Mouse (Mus musculus): ENCODE measurements around the gene Wdr47. TPM values are rescaled to one million over a fixed set of nuclear protein-coding genes. Genes with fewer than 3 reads are reported as not detected.
"Not testable (repeated sequence)": the region's sequence is repeated elsewhere in the genome, so short reads cannot be mapped to it uniquely, and the experiment has no call there.

Wdr47 gene
- total and polyA plus RNA-seq, 3 experiments, result 2.5 to 3.8 TPM; not detected in 1

DNA sequence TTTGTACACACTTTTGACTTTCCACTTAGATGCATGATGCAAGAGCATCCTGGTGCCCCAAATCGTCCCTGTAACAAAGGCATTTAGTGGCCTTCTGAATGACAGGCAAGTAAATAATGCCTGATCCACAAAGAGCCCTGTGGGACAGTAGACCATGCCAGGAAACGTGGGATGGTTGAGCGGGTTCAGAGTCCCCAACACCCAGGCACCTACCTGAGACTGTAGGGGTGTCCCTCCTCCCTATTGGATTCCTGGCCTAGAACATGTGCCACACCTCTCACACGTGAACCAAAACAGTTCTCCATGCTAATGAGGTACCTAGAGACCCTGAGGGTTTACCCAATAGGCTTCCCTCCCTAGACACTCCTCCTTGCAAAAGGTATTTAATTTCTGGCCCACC, 89.9 kb downstream of the Wdr47 start:
- no peaks in the 10 kb centered on the region for H3K4me1 ChIP-seq (ENCODE audit: control insufficient read depth in 1 of 2, insufficient read depth in 2 of 2, low read length in 2 of 2)
- H3K27me3 ChIP-seq (ENCODE audit: control insufficient read depth in 1 of 2, insufficient read depth in 2 of 2, low read length in 2 of 2), result no peaks in the 10 kb centered on the region
- H3K9ac ChIP-seq (ENCODE audit: control insufficient read depth, low read depth, low read length, poor library complexity, severe bottlenecking), result no peak overlapping the region
- no peak overlapping the region for H3K4me3 ChIP-seq (ENCODE audit: control insufficient read depth in 1 of 2, insufficient read depth in 1 of 2, low read depth in 2 of 2, low read length in 2 of 2)
- no peaks in the 10 kb centered on the region for H3K79me2 ChIP-seq (ENCODE audit: control insufficient read depth, insufficient read depth, low read length, poor library complexity)
- H3K27ac ChIP-seq (ENCODE audit: control insufficient read depth, low read depth, low read length), result no peak overlapping the region
- no peak for TF ChIP-seq RCOR1 (IDR thresholded peaks at IDR 0.05; ENCODE audit: low read depth, low read length)
- TF ChIP-seq KAT2A (conservative IDR thresholded peaks at IDR 0.05; ENCODE audit: low read depth, low read length), result no peak
- TF ChIP-seq USF1 (IDR thresholded peaks at IDR 0.05; ENCODE audit: low read depth, low read length), result no peak
- no peak for TF ChIP-seq CHD2 (IDR thresholded peaks at IDR 0.05; ENCODE audit: low read length)
- no peak for TF ChIP-seq MAFK (IDR thresholded peaks at IDR 0.05; ENCODE audit: borderline replicate concordance, low read depth, low read length)
- no peak for TF ChIP-seq ZNF384 (IDR thresholded peaks at IDR 0.05; ENCODE audit: low read depth, low read length)
- no peak for TF ChIP-seq NELFE (IDR thresholded peaks at IDR 0.05; ENCODE audit: low read depth, low read length)
- TF ChIP-seq USF2 (IDR thresholded peaks at IDR 0.05; ENCODE audit: borderline replicate concordance in 1 of 2, insufficient read depth in 1 of 2, low read depth in 1 of 2, low read length in 2 of 2), result no peak
- TF ChIP-seq ZC3H11A (IDR thresholded peaks at IDR 0.05; ENCODE audit: low read depth, low read length), result no peak
- no peak for DNase-seq (ENCODE audit: low read depth, low spot score)
- H3K36me3 ChIP-seq (ENCODE audit: control insufficient read depth in 1 of 2, insufficient read depth in 2 of 2, low read length in 2 of 2), result peaks cover 0 to 27% of the 10 kb centered on the region in 2 experiments; a peak in 2 of 4 replicates
- no peaks in the 10 kb centered on the region for H3K9me3 ChIP-seq (replicated peaks; ENCODE audit: insufficient read depth, low read length)

DNA sequence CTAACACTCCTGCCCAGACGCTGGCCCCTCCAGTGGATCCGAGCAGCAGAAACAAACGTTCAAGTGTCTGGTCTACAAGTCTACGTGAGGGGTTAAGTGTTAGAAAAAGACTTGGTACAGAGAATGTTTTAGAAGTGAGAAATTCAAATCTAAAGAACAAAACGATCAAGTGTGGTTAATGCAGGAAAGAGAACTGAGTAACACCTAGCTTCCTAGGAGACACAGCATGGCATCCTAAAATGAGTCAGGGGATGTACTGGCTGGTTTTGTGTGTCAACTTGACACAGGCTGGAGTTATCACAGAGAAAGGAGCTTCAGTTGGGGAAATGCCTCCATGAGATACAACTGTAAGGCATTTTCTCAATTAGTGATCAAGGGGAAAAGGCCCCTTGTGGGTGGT, 92.5 kb downstream of the Wdr47 start:
- not testable (repeated sequence) for H3K27me3 ChIP-seq (ENCODE audit: control insufficient read depth in 1 of 2, insufficient read depth in 2 of 2, low read length in 2 of 2); H3K4me3 ChIP-seq (ENCODE audit: control insufficient read depth in 1 of 2, insufficient read depth in 1 of 2, low read depth in 2 of 2, low read length in 2 of 2); DNase-seq (ENCODE audit: low read depth, low spot score); H3K79me2 ChIP-seq (ENCODE audit: control insufficient read depth, insufficient read depth, low read length, poor library complexity); H3K9me3 ChIP-seq (replicated peaks; ENCODE audit: insufficient read depth, low read length); H3K27ac ChIP-seq (ENCODE audit: control insufficient read depth, low read depth, low read length); H3K9ac ChIP-seq (ENCODE audit: control insufficient read depth, low read depth, low read length, poor library complexity, severe bottlenecking); H3K4me1 ChIP-seq (ENCODE audit: control insufficient read depth in 1 of 2, insufficient read depth in 2 of 2, low read length in 2 of 2)
- peaks cover 0 to 14% of the 10 kb centered on the region in 2 experiments; a peak in 2 of 4 replicates for H3K36me3 ChIP-seq (ENCODE audit: control insufficient read depth in 1 of 2, insufficient read depth in 2 of 2, low read length in 2 of 2)

- TF ChIP-seq JUND (IDR thresholded peaks at IDR 0.05; ENCODE audit: low read depth, low read length), result no peak
- no peak for TF ChIP-seq BHLHE40 (IDR thresholded peaks at IDR 0.05; ENCODE audit: borderline replicate concordance, low read depth, low read length)
- TF ChIP-seq CTCF (IDR thresholded peaks at IDR 0.05 in 2 of 3, conservative IDR thresholded peaks at IDR 0.05 in 1 of 3; ENCODE audit: control insufficient read depth in 1 of 3, insufficient read depth in 1 of 3, low read depth in 2 of 3, low read length in 3 of 3, poor library complexity in 1 of 3, severe bottlenecking in 1 of 3), result no peak
- TF ChIP-seq MEF2A (IDR thresholded peaks at IDR 0.05; ENCODE audit: extremely low read depth, insufficient replicate concordance, low read depth, low read length, poor library complexity, severe bottlenecking), result no peak
- no peak for TF ChIP-seq UBTF (IDR thresholded peaks at IDR 0.05; ENCODE audit: borderline replicate concordance, insufficient read depth, low read depth, low read length)
- TF ChIP-seq ZNF384 (IDR thresholded peaks at IDR 0.05; ENCODE audit: low read depth, low read length), result no peak
- no peak for TF ChIP-seq RAD21 (IDR thresholded peaks at IDR 0.05; ENCODE audit: low read depth, low read length)
- no peak for TF ChIP-seq ZKSCAN1 (IDR thresholded peaks at IDR 0.05; ENCODE audit: low read depth, low read length)
- no peak overlapping the region for H3K9ac ChIP-seq (ENCODE audit: control insufficient read depth, low read depth, low read length, poor library complexity, severe bottlenecking)
- H3K4me3 ChIP-seq (ENCODE audit: control insufficient read depth in 1 of 2, insufficient read depth in 1 of 2, low read depth in 2 of 2, low read length in 2 of 2), result no peak overlapping the region
- peaks cover 0 to 6% of the 10 kb centered on the region in 2 experiments; a peak in 2 of 4 replicates for H3K36me3 ChIP-seq (ENCODE audit: control insufficient read depth in 1 of 2, insufficient read depth in 2 of 2, low read length in 2 of 2)
- H3K9me3 ChIP-seq (replicated peaks; ENCODE audit: insufficient read depth, low read length), result no peaks in the 10 kb centered on the region
- no peaks in the 10 kb centered on the region for H3K79me2 ChIP-seq (ENCODE audit: control insufficient read depth, insufficient read depth, low read length, poor library complexity)
- no peaks in the 10 kb centered on the region for H3K4me1 ChIP-seq (ENCODE audit: control insufficient read depth in 1 of 2, insufficient read depth in 2 of 2, low read length in 2 of 2)
- no peak for DNase-seq (ENCODE audit: low read depth, low spot score)
- no peak overlapping the region for H3K27ac ChIP-seq (ENCODE audit: control insufficient read depth, low read depth, low read length)
- no peaks in the 10 kb centered on the region for H3K27me3 ChIP-seq (ENCODE audit: control insufficient read depth in 1 of 2, insufficient read depth in 2 of 2, low read length in 2 of 2)
These were observed 94.6 kb downstream of the Wdr47 start for GRCm38 (mm10) chr3:108685701-108686100.

All from MEL (cell line).